Mouse (Mus musculus) hindbrain, embryonic 14.5 days (tissue): ENCODE data around the gene Actn4. TPM values are rescaled to one million over a fixed set of nuclear protein-coding genes. Genes with fewer than 3 reads are reported as not detected.

ENCODE experiments used
- ATAC-seq: fragments of 200-750 bp; cut with Nextera tagmentation; 2 replicates; pipeline ENCODE4 v1.8.0; 2017; ENCODE audit warnings: moderate number of reproducible peaks, mild to moderate bottlenecking, moderate TSS enrichment, moderate library complexity; ENCODE audit not compliant: low FRiP score
- DNase-seq: peaks from one replicate; pipeline ENCODE4 v3.0.0-alpha.2; 2015; ENCODE audit warnings: low spot score
- H3K27ac ChIP-seq: fragments of 300-500 bp; sonication (generic); 2 replicates; pipeline ENCODE4 v1.5.1; 2014; ENCODE audit warnings: mild to moderate bottlenecking, moderate library complexity
- H3K27me3 ChIP-seq: fragments of 300-500 bp; sonication (generic); 2 replicates; pipeline ENCODE4 v1.6.1; 2014; ENCODE audit warnings: mild to moderate bottlenecking, low read length, mixed read lengths; ENCODE audit not compliant: control insufficient read depth, insufficient read depth
- H3K36me3 ChIP-seq: fragments of 300-500 bp; sonication (generic); replicated peaks from 2 replicates; pipeline ENCODE4 v1.6.1; 2014; ENCODE audit not compliant: control insufficient read depth, insufficient read depth
- H3K4me1 ChIP-seq: fragments of 300-500 bp; sonication (generic); replicated peaks from 2 replicates; pipeline ENCODE4 v1.6.1; 2014; ENCODE audit warnings: antibody characterized with exemption, low read length, mixed read lengths; ENCODE audit not compliant: control insufficient read depth, insufficient read depth
- H3K4me2 ChIP-seq: fragments of 300-500 bp; sonication (generic); replicated peaks from 2 replicates; pipeline ENCODE4 v1.6.1; 2014; ENCODE audit warnings: mild to moderate bottlenecking, moderate library complexity
- H3K4me3 ChIP-seq: fragments of 300-500 bp; sonication (generic); replicated peaks from 2 replicates; pipeline ENCODE4 v1.5.1; 2014; ENCODE audit warnings: mild to moderate bottlenecking, low read length
- H3K9ac ChIP-seq: fragments of 300-500 bp; sonication (generic); 2 replicates; pipeline ENCODE4 v1.6.1; 2014
- H3K9me3 ChIP-seq: fragments of 300-500 bp; sonication (generic); 2 replicates; pipeline ENCODE4 v1.6.1; 2016; ENCODE audit warnings: low read length; ENCODE audit not compliant: control insufficient read depth
- WGBS: fragments of 180-500 bp; shearing (Covaris S2); extraction: QIAGEN DNeasy Blood & Tissue Kit; methylation state at CpG from one replicate; pipeline ENCODE4 v1.1.7; 2014; 5-methylcytosine and 5-hydroxymethylcytosine counted together
- polyA plus RNA-seq: library from polyadenylated mRNA; unstranded; fragments of >200 nt; fragmentation: Nextera tagmentation; extraction: Ambion mirVana; gene quantifications from 2 replicates; pipeline ENCODE4 v1.2.1, GENCODE M21; 2014

Actn4 gene
- 133 and 147 TPM in 2 replicates for polyA plus RNA-seq

GRCm38 (mm10) chr7:28961927-28962670 is at the start of gene Actn4:
TSS of gene Actn4 (minus strand) at chr7:28962340.
- no peaks in the 10 kb centered on the region for H3K36me3 ChIP-seq
- H3K4me3 ChIP-seq, result peak within 1 kb of the TSS; percentile 97
- peak; percentile 99 for DNase-seq
- peak within 1 kb of the TSS; percentile 93 for H3K27ac ChIP-seq
- peak; percentile 91 for ATAC-seq
- peaks cover 34% of the 10 kb centered on the region for H3K4me1 ChIP-seq
- H3K9me3 ChIP-seq, result no peaks in the 10 kb centered on the region
- peak within 1 kb of the TSS; percentile 98 for H3K9ac ChIP-seq
- under 1% methylated on average over 70 of the region's 76 CpGs for WGBS
- H3K27me3 ChIP-seq, result no peaks in the 10 kb centered on the region
- H3K4me2 ChIP-seq, result peak within 1 kb of the TSS; percentile 89

GRCm38 (mm10) chr7:29008714-29009113 is 46.6 kb upstream of the Actn4 start:
- Histone ChIP-seq H3K4me2 (no peak overlapping the region), H3K36me3 (no peaks in the 10 kb centered on the region), H3K9ac (no peak overlapping the region), H3K4me3 (no peak overlapping the region), H3K27ac (no peak overlapping the region), H3K9me3 (no peaks in the 10 kb centered on the region), H3K4me1 (no peaks in the 10 kb centered on the region), H3K27me3 (no peaks in the 10 kb centered on the region)
- DNase-seq (no peak), ATAC-seq (no peak)
- WGBS, result 79% methylated on average over 9 of the region's 9 CpGs

- Histone ChIP-seq H3K4me3 (no peak overlapping the region), H3K9me3 (no peaks in the 10 kb centered on the region), H3K27ac (no peak overlapping the region), H3K4me1 (no peaks in the 10 kb centered on the region), H3K4me2 (no peak overlapping the region), H3K36me3 (no peaks in the 10 kb centered on the region), H3K27me3 (no peaks in the 10 kb centered on the region), H3K9ac (no peak overlapping the region)
- ATAC-seq, result no peak
- WGBS, result 93% methylated on average over 10 of the region's 10 CpGs
- DNase-seq, result no peak
Observed at GRCm38 (mm10) chr7:29008171-29008570, 46.0 kb upstream of the Actn4 start.

- no peak for DNase-seq
- WGBS, result 78% methylated on average over 9 of the region's 9 CpGs
Observed at GRCm38 (mm10) chr7:29007224-29008101, 45.3 kb upstream of the Actn4 start.

GRCm38 (mm10) chr7:29000651-29001605 is 38.8 kb upstream of the Actn4 start:
- peaks cover 4% of the 10 kb centered on the region; the same call in 1 of the 2 replicates for H3K27me3 ChIP-seq
- H3K4me3 ChIP-seq, result peak overlapping the region; percentile 38
- H3K9ac ChIP-seq, result peak overlapping the region; percentile 64
- peak; percentile 55 for DNase-seq
- H3K4me2 ChIP-seq, result peak overlapping the region; percentile 77
- peak overlapping the region; percentile 64 for H3K27ac ChIP-seq
- peak; percentile 67 for ATAC-seq
- H3K9me3 ChIP-seq, result no peaks in the 10 kb centered on the region
- 0 out of 2 replicates have a peak, but pooled peaks cover 10% of the 10 kb centered on the region for H3K4me1 ChIP-seq
- 8% methylated on average over 43 of the region's 43 CpGs for WGBS
- H3K36me3 ChIP-seq, result no peaks in the 10 kb centered on the region

More at GRCm38 (mm10) chr7:29007224-29008101, 45.3 kb upstream of the Actn4 start:
- H3K27me3 ChIP-seq, result no peaks in the 10 kb centered on the region
- no peak overlapping the region for H3K4me3 ChIP-seq
- no peaks in the 10 kb centered on the region for H3K4me1 ChIP-seq
- H3K27ac ChIP-seq, result no peak overlapping the region
- H3K4me2 ChIP-seq, result no peak overlapping the region
- no peak overlapping the region for H3K9ac ChIP-seq
- H3K9me3 ChIP-seq, result no peaks in the 10 kb centered on the region
- H3K36me3 ChIP-seq, result no peaks in the 10 kb centered on the region
- ATAC-seq, result no peak

GRCm38 (mm10) chr7:28993402-28993801 is 31.3 kb upstream of the Actn4 start:
- Histone ChIP-seq H3K4me3 (no peak overlapping the region), H3K4me1 (no peaks in the 10 kb centered on the region), H3K9me3 (no peaks in the 10 kb centered on the region), H3K9ac (no peak overlapping the region), H3K27ac (no peak overlapping the region), H3K36me3 (no peaks in the 10 kb centered on the region), H3K4me2 (no peak overlapping the region), H3K27me3 (no peaks in the 10 kb centered on the region)
- ATAC-seq (no peak), DNase-seq (no peak)
- 84% methylated on average over 3 of the region's 3 CpGs for WGBS

- H3K27ac ChIP-seq, result no peak overlapping the region
- no peak for ATAC-seq
- H3K9ac ChIP-seq, result no peak overlapping the region
- no peak overlapping the region for H3K4me2 ChIP-seq
- 94% methylated on average over 3 of the region's 3 CpGs for WGBS
- no peak overlapping the region for H3K4me3 ChIP-seq
- H3K36me3 ChIP-seq, result no peaks in the 10 kb centered on the region
- H3K4me1 ChIP-seq, result no peaks in the 10 kb centered on the region
- H3K9me3 ChIP-seq, result no peaks in the 10 kb centered on the region
- DNase-seq, result no peak
- no peaks in the 10 kb centered on the region for H3K27me3 ChIP-seq
Observed at GRCm38 (mm10) chr7:28992997-28993396, 30.9 kb upstream of the Actn4 start.

GRCm38 (mm10) chr7:28991616-28992015 is 29.5 kb upstream of the Actn4 start:
- H3K27me3 ChIP-seq, result no peaks in the 10 kb centered on the region
- H3K9me3 ChIP-seq, result no peaks in the 10 kb centered on the region
- H3K9ac ChIP-seq, result no peak overlapping the region
- WGBS, result 70% methylated on average over 5 of the region's 5 CpGs
- no peaks in the 10 kb centered on the region for H3K36me3 ChIP-seq
- no peak overlapping the region for H3K27ac ChIP-seq
- ATAC-seq (no peak), DNase-seq (no peak)
- H3K4me3 ChIP-seq, result no peak overlapping the region
- H3K4me1 ChIP-seq, result no peaks in the 10 kb centered on the region
- no peak overlapping the region for H3K4me2 ChIP-seq
